Mouse (Mus musculus): ENCODE data around the gene Apbb2. TPM values are rescaled to one million over a fixed set of nuclear protein-coding genes. Genes with fewer than 3 reads are reported as not detected.
"Not testable (repeated sequence)": the region's sequence is repeated elsewhere in the genome, so short reads cannot be mapped to it uniquely, and the experiment has no call there.

Gene Apbb2
- polyA plus RNA-seq, 1 experiment from 2014 or later = 29.3 TPM

DNA sequence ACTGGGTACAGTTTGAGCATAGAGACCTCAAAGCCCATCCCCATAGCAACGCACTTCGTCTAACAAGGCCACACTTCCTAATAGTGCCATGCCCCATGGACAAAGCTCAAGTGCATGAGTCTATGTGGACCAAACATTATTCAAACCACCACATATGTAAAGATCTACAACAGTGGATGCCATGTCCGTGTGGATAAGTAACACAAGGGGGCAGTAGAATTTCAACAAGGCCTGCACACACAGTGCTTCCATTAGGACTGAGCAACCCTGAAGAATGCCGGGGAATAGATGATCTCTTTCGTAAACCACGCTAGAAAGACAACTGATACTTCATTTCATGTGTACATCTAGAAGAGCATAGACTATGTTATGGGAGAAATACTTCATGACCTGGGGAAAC lies 337.8 kb downstream of the Apbb2 start:
- Histone ChIP-seq H3K4me2 (no peak overlapping the region), H3K4me3 (no peak overlapping the region), H3K9ac (no peak overlapping the region), H3K27ac (replicated peaks) (no peak overlapping the region), H3K4me1 (no peaks in the 10 kb centered on the region), H3K9me3 (no peaks in the 10 kb centered on the region; the same call in 1 of the 2 replicates), H3K36me3 (no peaks in the 10 kb centered on the region), H3K27me3 (replicated peaks) (no peaks in the 10 kb centered on the region)
- 70% methylated on average over 6 of the region's 6 CpGs for WGBS
- ATAC-seq (ENCODE audit: extremely low read depth, insufficient number of reproducible peaks, low FRiP score, low TSS enrichment) = no peak

DNA sequence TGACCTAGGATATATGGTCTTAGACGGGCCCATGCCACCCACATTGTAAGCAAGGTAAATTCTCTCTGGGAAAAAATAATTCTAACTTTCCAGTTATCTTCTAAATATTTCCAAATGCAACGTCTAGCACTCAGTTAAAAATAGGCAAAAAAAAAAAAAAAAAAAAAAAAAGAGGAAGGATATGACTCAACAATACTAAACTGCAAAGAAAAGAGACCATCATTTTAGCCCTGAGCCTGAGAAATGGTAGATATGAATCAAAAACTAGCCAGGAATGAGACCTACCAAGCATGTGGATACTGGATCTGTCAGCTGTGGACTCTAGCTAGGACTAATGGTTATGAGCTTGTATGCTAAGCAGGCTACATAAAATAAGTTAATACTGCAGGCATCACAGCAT lies 338.9 kb downstream of the Apbb2 start:
- WGBS = 55% methylated on average over 2 of the region's 2 CpGs
- Histone ChIP-seq H3K27me3 (replicated peaks) (no peaks in the 10 kb centered on the region), H3K36me3 (no peaks in the 10 kb centered on the region), H3K9ac (no peak overlapping the region), H3K4me2 (no peak overlapping the region), H3K4me1 (no peaks in the 10 kb centered on the region), H3K4me3 (no peak overlapping the region), H3K27ac (replicated peaks) (no peak overlapping the region), H3K9me3 (no peaks in the 10 kb centered on the region)
- no peak for ATAC-seq (ENCODE audit: extremely low read depth, insufficient number of reproducible peaks, low FRiP score, low TSS enrichment)

DNA sequence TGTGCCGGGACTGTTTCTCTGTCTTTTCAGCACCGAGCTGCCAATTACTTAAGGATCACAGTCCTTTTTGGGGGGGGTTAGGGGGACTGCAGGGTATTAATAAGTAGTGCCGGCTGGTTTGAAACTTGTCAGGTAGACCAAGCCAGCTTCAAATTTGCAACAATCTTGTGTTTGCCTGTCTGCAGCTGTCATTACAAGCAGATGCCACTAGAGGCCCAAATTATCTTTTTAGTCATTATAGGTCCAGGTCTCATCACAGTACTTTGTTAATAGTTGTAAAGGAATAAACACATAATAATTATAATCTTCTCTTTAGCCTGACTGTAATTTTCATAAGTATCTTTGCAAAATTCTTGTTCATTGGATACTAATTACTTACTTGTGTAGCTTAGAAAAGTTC lies 344.2 kb downstream of the Apbb2 start:
- H3K9ac ChIP-seq = no peak overlapping the region
- 68% methylated on average over 3 of the region's 3 CpGs for WGBS
- H3K4me1 ChIP-seq = peaks cover 5% of the 10 kb centered on the region; the same call in 1 of the 2 replicates
- no peaks in the 10 kb centered on the region for H3K36me3 ChIP-seq
- H3K4me3 ChIP-seq = no peak overlapping the region
- no peak for ATAC-seq (ENCODE audit: extremely low read depth, insufficient number of reproducible peaks, low FRiP score, low TSS enrichment)
- no peaks in the 10 kb centered on the region for H3K9me3 ChIP-seq
- H3K27me3 ChIP-seq (replicated peaks) = no peaks in the 10 kb centered on the region
- H3K27ac ChIP-seq (replicated peaks) = no peak overlapping the region
- no peak overlapping the region for H3K4me2 ChIP-seq

DNA sequence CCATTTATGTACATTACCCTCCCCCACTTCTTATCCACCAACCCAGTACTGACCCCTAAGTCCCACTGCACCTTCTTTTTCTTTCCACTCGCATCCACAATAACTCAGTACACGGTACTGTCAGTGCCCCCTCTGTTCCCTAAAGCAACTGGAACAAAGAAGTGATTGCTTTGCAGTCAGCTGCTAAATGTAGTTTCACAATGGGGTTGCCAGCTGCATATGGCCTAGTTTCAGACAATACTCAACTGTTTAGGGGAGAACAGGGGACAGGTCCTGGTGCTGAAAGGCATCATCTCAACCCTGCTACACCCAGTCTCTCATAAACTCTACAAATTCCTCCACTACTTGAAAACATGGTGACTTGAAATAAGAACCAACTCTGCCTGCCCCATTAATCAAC lies 347.4 kb downstream of the Apbb2 start:
- Histone ChIP-seq H3K4me1 (peaks cover 5% of the 10 kb centered on the region; the same call in 1 of the 2 replicates), H3K27me3 (replicated peaks) (no peaks in the 10 kb centered on the region), H3K4me2 (no peak overlapping the region), H3K9ac (no peak overlapping the region), H3K27ac (replicated peaks) (no peak overlapping the region), H3K4me3 (no peak overlapping the region), H3K9me3 (no peaks in the 10 kb centered on the region), H3K36me3 (no peaks in the 10 kb centered on the region)
- no peak for ATAC-seq (ENCODE audit: extremely low read depth, insufficient number of reproducible peaks, low FRiP score, low TSS enrichment)
- WGBS = 74% methylated on average over 2 of the region's 2 CpGs

DNA sequence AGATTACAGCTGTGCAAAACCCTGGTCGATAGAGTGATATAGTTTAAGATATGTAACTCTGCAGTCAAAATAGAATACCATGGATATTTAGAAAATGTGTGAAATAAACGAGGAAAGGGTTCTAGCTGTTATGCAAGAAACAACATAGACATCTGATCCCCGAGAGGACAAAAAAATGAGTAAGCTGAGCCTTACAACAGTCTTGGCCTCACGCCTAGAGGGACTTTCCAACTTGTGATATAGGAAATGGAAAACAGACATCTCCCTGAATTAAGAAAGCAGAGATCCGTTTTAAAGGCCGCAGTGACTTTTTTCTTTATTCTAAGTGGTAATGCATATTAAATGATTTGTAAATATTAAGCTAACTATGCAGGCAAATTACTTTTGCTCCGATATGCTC lies 349.0 kb downstream of the Apbb2 start:
- Histone ChIP-seq H3K36me3 (no peaks in the 10 kb centered on the region), H3K9me3 (no peaks in the 10 kb centered on the region), H3K27ac (replicated peaks) (no peak overlapping the region), H3K9ac (no peak overlapping the region), H3K4me3 (no peak overlapping the region), H3K4me2 (no peak overlapping the region), H3K4me1 (peaks cover 5% of the 10 kb centered on the region; the same call in 1 of the 2 replicates), H3K27me3 (replicated peaks) (no peaks in the 10 kb centered on the region)
- no peak for ATAC-seq (ENCODE audit: extremely low read depth, insufficient number of reproducible peaks, low FRiP score, low TSS enrichment)
- 57% methylated on average over 7 of the region's 7 CpGs for WGBS

DNA sequence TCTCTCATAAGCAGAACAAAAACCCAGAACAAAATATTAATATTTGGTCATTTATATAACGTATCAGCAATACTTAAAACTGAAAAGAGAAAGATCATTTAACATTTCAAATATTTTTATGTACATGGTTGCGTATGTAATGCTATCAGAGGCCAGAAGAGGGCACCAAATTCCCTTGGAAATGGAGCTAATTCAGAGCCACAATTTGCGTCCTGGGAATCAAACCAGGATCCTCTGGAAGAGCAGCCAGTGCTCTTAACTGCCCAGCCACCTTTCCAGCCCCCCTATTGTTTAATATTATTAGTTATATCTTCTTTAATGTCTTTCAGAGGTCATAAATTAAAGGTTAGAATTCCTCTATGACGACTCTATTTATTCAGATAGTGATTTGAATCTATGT lies 355.2 kb downstream of the Apbb2 start:
- Histone ChIP-seq H3K27me3 (replicated peaks) (peaks cover 18% of the 10 kb centered on the region), H3K4me1 (0 out of 2 replicates have a peak, but pooled peaks cover 2% of the 10 kb centered on the region), H3K27ac (replicated peaks) (no peak overlapping the region), H3K9me3 (no peaks in the 10 kb centered on the region), H3K4me3 (no peak overlapping the region), H3K4me2 (no peak overlapping the region), H3K9ac (no peak overlapping the region), H3K36me3 (no peaks in the 10 kb centered on the region)
- no peak for ATAC-seq (ENCODE audit: extremely low read depth, insufficient number of reproducible peaks, low FRiP score, low TSS enrichment)
- WGBS = 34% methylated on average over 4 of the region's 4 CpGs

DNA sequence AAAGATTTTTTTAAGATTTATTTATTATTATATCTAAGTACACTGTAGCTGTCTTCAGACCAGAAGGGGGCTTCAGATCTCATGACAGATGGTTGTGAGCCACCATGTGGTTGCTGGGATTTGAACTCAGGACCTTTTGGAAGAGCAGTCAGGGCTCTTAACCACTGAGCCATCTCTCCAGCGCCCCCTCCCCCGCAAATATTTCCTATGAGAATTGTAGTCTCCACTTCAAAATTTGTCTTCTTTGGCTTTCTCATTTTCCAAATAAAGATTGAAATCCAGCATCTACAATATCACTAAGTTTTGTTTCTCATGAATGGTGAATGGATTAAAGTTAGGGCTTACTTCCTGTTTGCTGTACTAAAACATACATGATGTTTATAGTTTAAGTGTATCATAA lies 356.1 kb downstream of the Apbb2 start:
- no peak overlapping the region for H3K4me2 ChIP-seq
- no peak overlapping the region for H3K9ac ChIP-seq
- H3K9me3 ChIP-seq = no peaks in the 10 kb centered on the region
- no peak for ATAC-seq (ENCODE audit: extremely low read depth, insufficient number of reproducible peaks, low FRiP score, low TSS enrichment)
- no peaks in the 10 kb centered on the region for H3K36me3 ChIP-seq
- H3K27ac ChIP-seq (replicated peaks) = no peak overlapping the region
- H3K27me3 ChIP-seq (replicated peaks) = peaks cover 18% of the 10 kb centered on the region
- WGBS = 78% methylated on average over 2 of the region's 2 CpGs
- no peak overlapping the region for H3K4me3 ChIP-seq
- 0 out of 2 replicates have a peak, but pooled peaks cover 2% of the 10 kb centered on the region for H3K4me1 ChIP-seq

DNA sequence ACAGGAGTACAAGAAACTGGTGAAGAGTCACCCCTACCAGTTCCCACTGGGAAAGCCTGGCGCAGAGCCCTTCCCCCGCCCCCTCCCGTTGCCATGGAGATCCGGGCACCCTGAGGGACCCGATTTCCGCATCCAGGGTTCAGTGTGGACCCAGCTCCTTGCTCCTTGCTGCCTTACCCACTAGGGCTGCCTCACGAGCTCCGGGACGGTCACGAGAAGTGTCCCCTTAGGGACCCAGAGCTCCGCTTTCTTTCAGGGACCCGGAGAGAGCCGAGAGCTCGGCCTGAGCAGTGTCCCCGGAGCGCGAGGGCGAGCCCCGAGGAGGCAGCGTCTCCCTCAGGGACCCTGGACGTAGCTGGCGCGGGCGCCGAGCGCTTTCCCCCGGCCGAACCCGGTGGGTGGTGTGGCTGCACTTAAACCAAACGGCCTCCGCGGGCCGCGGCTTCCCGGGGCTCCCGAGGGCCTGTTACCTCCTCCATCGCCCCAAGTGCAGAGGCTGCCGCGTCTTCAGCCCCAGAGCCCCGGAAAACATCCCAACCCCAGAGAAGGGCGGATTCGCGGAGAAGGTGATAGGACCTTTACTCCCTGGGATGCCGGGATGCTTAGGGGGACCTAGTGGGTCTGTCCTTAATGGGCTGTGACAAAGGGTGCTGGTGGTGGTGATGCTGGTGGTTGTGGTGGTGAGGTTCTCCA lies 358.7 kb downstream of the Apbb2 start, which contains the start of gene Nsun7:
Gene Nsun7 (plus strand): TSS at position 142 of the 693 bp plus-strand sequence.
- Histone ChIP-seq H3K9me3 (no peaks in the 10 kb centered on the region), H3K36me3 (no peaks in the 10 kb centered on the region), H3K4me2 (peak within 1 kb of the TSS; percentile 88), H3K27me3 (replicated peaks) (peaks cover 18% of the 10 kb centered on the region), H3K27ac (replicated peaks) (no peak within 1 kb of the TSS), H3K9ac (peak within 1 kb of the TSS; percentile 77), H3K4me1 (0 out of 2 replicates have a peak, but pooled peaks cover 2% of the 10 kb centered on the region), H3K4me3 (peak within 1 kb of the TSS; percentile 69)
- under 1% methylated on average over 44 of the region's 44 CpGs for WGBS
- ATAC-seq (ENCODE audit: extremely low read depth, insufficient number of reproducible peaks, low FRiP score, low TSS enrichment) = no peak; the same call in 1 of the 2 replicates

DNA sequence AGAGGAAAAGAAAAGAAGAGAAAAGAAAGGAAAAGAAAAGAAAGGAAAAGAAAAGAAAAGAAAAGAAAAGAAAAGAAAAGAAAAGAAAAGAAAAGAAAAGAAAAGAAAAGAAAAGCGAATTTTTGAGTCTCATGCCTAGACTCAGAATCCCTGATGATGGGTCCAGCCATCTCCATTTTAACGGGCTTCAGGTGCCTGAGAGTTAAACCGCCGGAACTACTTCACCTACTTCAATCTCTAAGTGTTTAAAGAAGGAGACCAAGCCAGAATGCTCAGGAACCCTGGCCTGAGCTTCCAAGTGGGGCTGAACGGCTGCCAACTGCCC lies 359.2 kb downstream of the Apbb2 start:
- H3K27ac ChIP-seq (replicated peaks); H3K9me3 ChIP-seq; H3K4me1 ChIP-seq; ATAC-seq (ENCODE audit: extremely low read depth, insufficient number of reproducible peaks, low FRiP score, low TSS enrichment); H3K36me3 ChIP-seq: not testable (repeated sequence)
- H3K4me2 ChIP-seq = peak overlapping the region; percentile 88
- WGBS = 6% methylated on average over 5 of the region's 5 CpGs
- peak overlapping the region; percentile 69 for H3K4me3 ChIP-seq
- peak overlapping the region; percentile 77 for H3K9ac ChIP-seq
- H3K27me3 ChIP-seq (replicated peaks) = peaks cover 18% of the 10 kb centered on the region

DNA sequence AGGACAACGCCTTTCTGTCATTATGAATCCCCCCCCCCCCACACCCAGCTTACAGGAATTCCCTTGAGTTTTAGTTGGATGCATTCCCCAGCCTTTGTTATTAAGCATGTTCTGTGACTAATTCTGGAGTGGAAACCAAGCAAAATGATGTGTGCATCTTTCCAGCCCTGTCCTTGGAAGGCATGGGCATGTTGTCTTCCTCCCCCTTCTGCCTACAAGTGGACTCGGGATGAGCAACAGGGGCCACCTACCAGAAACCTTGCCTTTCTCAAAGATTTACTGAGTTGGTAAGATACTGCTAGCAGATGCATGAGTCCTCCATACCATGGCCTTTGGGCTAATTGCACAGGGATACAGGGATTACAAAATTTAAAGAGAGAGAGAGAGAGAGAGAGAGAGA lies 359.6 kb downstream of the Apbb2 start:
- peaks cover 18% of the 10 kb centered on the region for H3K27me3 ChIP-seq (replicated peaks)
- H3K4me3 ChIP-seq = no peak overlapping the region
- peak overlapping the region; percentile 88; the same call in 1 of the 2 replicates for H3K4me2 ChIP-seq
- H3K4me1 ChIP-seq = 0 out of 2 replicates have a peak, but pooled peaks cover 2% of the 10 kb centered on the region
- H3K36me3 ChIP-seq = no peaks in the 10 kb centered on the region
- WGBS = 68% methylated on average over 2 of the region's 2 CpGs
- H3K27ac ChIP-seq (replicated peaks) = no peak overlapping the region
- no peaks in the 10 kb centered on the region for H3K9me3 ChIP-seq
- no peak for ATAC-seq (ENCODE audit: extremely low read depth, insufficient number of reproducible peaks, low FRiP score, low TSS enrichment)
- no peak overlapping the region for H3K9ac ChIP-seq

DNA sequence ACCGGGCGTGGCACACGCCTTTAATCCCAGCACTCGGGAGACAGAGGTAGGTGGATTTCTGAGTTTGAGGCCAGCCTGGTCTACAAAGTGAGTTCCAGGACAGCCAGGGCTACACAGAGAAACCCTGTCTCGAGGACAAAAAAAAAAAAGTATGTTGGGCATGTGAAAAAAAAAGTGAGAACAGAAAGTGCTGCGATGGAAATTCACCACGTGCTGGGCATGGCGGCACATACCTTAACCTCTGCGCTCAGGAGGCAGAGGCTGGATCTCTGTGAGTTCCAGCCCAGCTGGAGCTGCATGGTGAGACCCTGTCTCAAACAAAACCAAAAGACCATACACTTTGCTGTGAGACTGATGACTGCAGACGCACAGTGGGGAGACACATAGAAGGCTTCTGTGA lies 363.5 kb downstream of the Apbb2 start:
- WGBS = 83% methylated on average over 10 of the region's 10 CpGs
- Histone ChIP-seq H3K4me2 (no peak overlapping the region), H3K9me3 (no peaks in the 10 kb centered on the region), H3K4me1 (0 out of 2 replicates have a peak, but pooled peaks cover 2% of the 10 kb centered on the region), H3K36me3 (no peaks in the 10 kb centered on the region), H3K27me3 (replicated peaks) (peaks cover 7% of the 10 kb centered on the region), H3K4me3 (no peak overlapping the region), H3K27ac (replicated peaks) (no peak overlapping the region), H3K9ac (no peak overlapping the region)
- no peak for ATAC-seq (ENCODE audit: extremely low read depth, insufficient number of reproducible peaks, low FRiP score, low TSS enrichment)

DNA sequence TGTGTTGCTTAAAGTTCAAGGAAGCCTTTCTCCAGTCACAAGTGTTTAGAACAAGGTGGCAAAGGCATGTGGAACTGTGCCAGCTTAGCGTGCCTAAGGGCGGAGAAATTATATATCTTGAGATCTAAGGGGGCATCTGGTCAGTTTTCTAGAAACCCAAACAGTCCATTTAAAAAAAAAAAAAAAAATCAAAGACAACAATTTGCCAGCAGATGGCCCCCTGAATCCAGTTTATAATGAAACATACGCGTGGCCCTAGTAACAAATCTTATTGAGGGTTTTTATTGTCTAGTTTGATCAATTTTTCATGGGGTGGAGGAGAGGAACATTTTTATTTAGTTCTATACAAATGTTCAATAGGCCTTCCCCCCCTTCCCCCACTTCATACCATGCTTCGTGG lies 365.4 kb downstream of the Apbb2 start:
- Histone ChIP-seq H3K4me2 (no peak overlapping the region), H3K4me3 (no peak overlapping the region), H3K27ac (replicated peaks) (no peak overlapping the region), H3K9me3 (no peaks in the 10 kb centered on the region), H3K36me3 (no peaks in the 10 kb centered on the region), H3K9ac (no peak overlapping the region), H3K4me1 (no peaks in the 10 kb centered on the region), H3K27me3 (replicated peaks) (no peaks in the 10 kb centered on the region)
- 61% methylated on average over 5 of the region's 5 CpGs for WGBS
- ATAC-seq (ENCODE audit: extremely low read depth, insufficient number of reproducible peaks, low FRiP score, low TSS enrichment) = no peak
